In the genomic region with DNA sequence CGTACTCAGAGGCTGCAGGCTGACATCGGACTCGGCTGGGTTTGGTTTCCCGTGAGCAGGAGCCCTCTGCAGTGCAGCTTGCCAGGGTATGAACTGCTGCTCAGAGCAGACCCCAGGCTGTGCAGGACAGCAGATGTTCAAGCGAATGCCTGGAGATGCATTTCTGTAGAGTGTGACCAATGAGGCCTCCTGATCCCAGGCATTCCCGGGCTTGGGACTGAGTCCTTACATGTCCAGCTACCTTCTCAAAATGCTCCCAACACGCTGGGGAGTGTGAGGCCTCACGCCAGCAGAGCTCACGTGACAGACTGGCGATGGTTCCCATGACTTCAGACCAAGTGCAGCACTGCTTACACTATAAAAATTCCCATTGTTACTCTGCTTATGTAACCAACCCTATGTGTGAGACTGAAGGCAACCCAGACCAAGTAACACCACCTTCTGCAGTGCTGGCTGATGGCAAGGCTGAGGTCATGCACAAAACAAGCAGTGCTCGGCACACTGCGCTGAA, we compare ENCODE assay signal across 9 mouse cellular contexts.
DNase-seq lines count a peak whose midpoint lies in the region; ATAC-seq and TF ChIP-seq lines count a peak whose summit lies in the region.
"Had no signal": no experiment of that assay in that cellular context is flagged by ENCODE, and none has a peak within 500 bp of the region (broad histone marks: within the 10 kb centered on the region; RNA-seq: fewer than 3 reads in every experiment).

No protein-coding gene starts in this region.

- ATAC-seq in forebrain, postnatal 0 days, result peak; percentile 30; the same call in 1 of the 2 replicates
- 0 out of 2 replicates have a peak, but pooled peaks have one; percentile 12 for ATAC-seq in intestine, embryonic 15.5 days
- ATAC-seq in midbrain, embryonic 16.5 days, result peak; percentile 41

- H3K27ac ChIP-seq in forebrain, postnatal 0 days (ENCODE audit: low read depth, low read length), result no peak overlapping the region
- H3K27ac ChIP-seq in intestine, embryonic 15.5 days, result peak overlapping the region; percentile 57
- no peak overlapping the region for H3K27ac ChIP-seq in midbrain, embryonic 16.5 days (ENCODE audit: low read length)

- DNase-seq in layer of hippocampus, adult 8-10 months (ENCODE audit: low spot score in 2 of 2), result peak; percentile 56 to 63
- DNase-seq in layer of hippocampus, postnatal 10 days (ENCODE audit: low spot score in 2 of 2), result no peak
- no peak for DNase-seq in forebrain, postnatal 0 days
- no peak for DNase-seq in retina, postnatal 1 day
- DNase-seq in adrenal gland, adult 8-10 months, result no peak
- DNase-seq in gastrocnemius, adult 18-20 months (ENCODE audit: low spot score), result no peak

- no peak overlapping the region for H3K4me2 ChIP-seq in forebrain, postnatal 0 days (ENCODE audit: low read depth)
- no peak overlapping the region for H3K4me2 ChIP-seq in intestine, embryonic 15.5 days (replicated peaks)
- no peak overlapping the region for H3K4me2 ChIP-seq in midbrain, embryonic 16.5 days (ENCODE audit: low read length)

- TF ChIP-seq CTCF in forebrain, postnatal 0 days (IDR thresholded peaks at IDR 0.05; ENCODE audit: low read depth), result no peak

- no peak overlapping the region for H3K9ac ChIP-seq in forebrain, postnatal 0 days
- H3K9ac ChIP-seq in intestine, embryonic 15.5 days, result no peak overlapping the region
- H3K9ac ChIP-seq in midbrain, embryonic 16.5 days (ENCODE audit: low read depth, low read length), result no peak overlapping the region

- H3K4me1 ChIP-seq in forebrain, postnatal 0 days (ENCODE audit: insufficient read depth), result no peaks in the 10 kb centered on the region; the same call in 1 of the 2 replicates
- peaks cover 28% of the 10 kb centered on the region for H3K4me1 ChIP-seq in intestine, embryonic 15.5 days (replicated peaks)
- peaks cover 5% of the 10 kb centered on the region; the same call in 1 of the 2 replicates for H3K4me1 ChIP-seq in midbrain, embryonic 16.5 days (ENCODE audit: control insufficient read depth, insufficient read depth, low read length)

- WGBS in forebrain, postnatal 0 days, result 57% methylated on average over 12 of the region's 12 CpGs
- 34% methylated on average over 12 of the region's 12 CpGs for WGBS in intestine, embryonic 15.5 days
- WGBS in midbrain, embryonic 16.5 days, result 70% methylated on average over 12 of the region's 12 CpGs

- no peaks in the 10 kb centered on the region for H3K9me3 ChIP-seq in forebrain, postnatal 0 days (ENCODE audit: low read length)
- no peaks in the 10 kb centered on the region for H3K9me3 ChIP-seq in intestine, embryonic 15.5 days
- no peaks in the 10 kb centered on the region for H3K9me3 ChIP-seq in midbrain, embryonic 16.5 days (replicated peaks; ENCODE audit: control insufficient read depth, low read length, poor library complexity, severe bottlenecking)

- no peaks in the 10 kb centered on the region for H3K27me3 ChIP-seq in forebrain, postnatal 0 days (ENCODE audit: insufficient read depth, low read length)
- no peaks in the 10 kb centered on the region for H3K27me3 ChIP-seq in intestine, embryonic 15.5 days (replicated peaks)
- no peaks in the 10 kb centered on the region for H3K27me3 ChIP-seq in midbrain, embryonic 16.5 days (ENCODE audit: control insufficient read depth, insufficient read depth, low read depth, low read length)

- peaks cover 7% of the 10 kb centered on the region; the same call in 1 of the 2 replicates for H3K36me3 ChIP-seq in forebrain, postnatal 0 days (ENCODE audit: insufficient read depth)
- H3K36me3 ChIP-seq in intestine, embryonic 15.5 days, result no peaks in the 10 kb centered on the region
- H3K36me3 ChIP-seq in midbrain, embryonic 16.5 days (ENCODE audit: control insufficient read depth, insufficient read depth, low read length), result peaks cover 13% of the 10 kb centered on the region

- no peak overlapping the region for H3K4me3 ChIP-seq in forebrain, postnatal 0 days (ENCODE audit: low read depth, low read length)
- H3K4me3 ChIP-seq in intestine, embryonic 15.5 days (replicated peaks), result no peak overlapping the region
- no peak overlapping the region for H3K4me3 ChIP-seq in midbrain, embryonic 16.5 days (ENCODE audit: low read depth, low read length)
- H3K4me3 ChIP-seq: myocyte had no signal

Comparison
In these comparisons a context has a peak if more than half of its experiments do, and no peak if none do; other contexts are left out.
1. DNase-seq: peak in layer of hippocampus, adult 8-10 months (2 of 2); none in layer of hippocampus, postnatal 10 days (0 of 2), forebrain, postnatal 0 days (single experiment), retina, postnatal 1 day (single experiment), adrenal gland, adult 8-10 months (single experiment) and gastrocnemius, adult 18-20 months (single experiment).
2. Peak in every context shown above with its lines, with median percentiles within 50 percentile points of each other: ATAC-seq.